Mouse (Mus musculus): ENCODE measurements around the gene Lin7c.

DNA sequence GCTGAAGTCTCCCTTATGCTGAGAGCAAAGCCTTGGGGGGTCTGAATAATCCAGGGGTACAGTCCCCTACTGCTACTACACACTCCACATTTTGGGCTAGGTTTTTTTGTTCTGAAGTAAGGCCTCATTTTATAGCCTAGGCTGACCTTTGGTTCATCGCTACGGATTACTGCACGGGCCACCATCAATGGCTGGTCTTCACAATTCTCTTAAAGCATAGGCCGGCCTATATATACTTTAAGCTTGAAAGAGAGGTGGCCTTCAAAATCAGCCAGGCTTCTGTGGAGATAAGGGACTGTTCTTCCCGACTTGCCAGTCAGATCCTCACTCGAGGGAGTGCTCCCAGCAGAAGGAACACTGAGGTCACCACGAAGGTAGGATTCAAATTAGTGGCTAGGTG, 12.2 kb downstream of the Lin7c start:
- TF ChIP-seq GATA1 (IDR thresholded peaks at IDR 0.05; ENCODE audit: borderline replicate concordance, low read length) (no peak), FLI1 (IDR thresholded peaks at IDR 0.05; ENCODE audit: low read length) (no peak)
